Mouse (Mus musculus) kidney, adult 2 months (tissue): ENCODE results near the gene Klhdc3.

Experiments used
- CTCF ChIP-seq: fragments of 200-500 bp; conservative IDR thresholded peaks from 2 replicates; pipeline ENCODE4 v1.5.1; 2011; ENCODE audit warnings: low read depth, mild to moderate bottlenecking, control low read depth, low read length, moderate library complexity, mixed read lengths; ENCODE audit not compliant: insufficient read depth, insufficient read length
- POLR2A ChIP-seq: fragments of 200-500 bp; IDR thresholded peaks from one replicate; pipeline ENCODE4 v1.6.1; 2011; ENCODE audit warnings: low read depth, low read length, control low read depth

DNA sequence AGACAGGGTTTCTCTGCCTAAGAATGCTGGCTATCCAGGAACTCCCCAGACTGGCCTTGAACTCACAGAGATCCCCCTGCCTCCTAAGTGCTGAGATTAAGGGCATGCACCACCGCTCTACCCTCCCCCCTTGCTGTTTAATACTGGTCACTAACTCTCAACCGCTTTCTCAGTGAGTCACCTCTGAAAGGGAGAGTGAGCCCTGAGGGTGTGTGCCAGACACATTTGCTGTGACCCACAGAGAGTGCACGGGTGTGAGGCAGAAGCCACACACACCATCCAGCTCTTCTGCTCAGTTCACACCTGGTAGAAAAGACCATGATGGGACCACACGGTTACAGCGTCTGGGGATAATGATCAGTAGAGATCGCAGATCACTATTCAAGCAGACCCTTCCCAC is 17.8 kb upstream of the Klhdc3 start:
- no peak for TF ChIP-seq CTCF
- TF ChIP-seq POLR2A, result no peak
